Mouse (Mus musculus) lung, postnatal 0 days (tissue): ENCODE measurements around the gene Cd52. TPM values are rescaled to one million over a fixed set of nuclear protein-coding genes. Genes with fewer than 3 reads are reported as not detected.

Experiments used
- ATAC-seq: fragments of 200-750 bp; cut with Nextera tagmentation; 2 replicates; pipeline ENCODE4 v1.8.0; 2017; ENCODE audit warnings: moderate library complexity
- DNase-seq: peaks from one replicate; pipeline ENCODE4 v3.0.0-alpha.2; 2016; ENCODE audit warnings: low spot score
- H3K27ac ChIP-seq: fragments of 300-500 bp; sonication (generic); 2 replicates; pipeline ENCODE4 v1.5.1; 2014; ENCODE audit warnings: antibody characterized with exemption, mild to moderate bottlenecking, low read length, mixed read lengths
- H3K27me3 ChIP-seq: fragments of 300-500 bp; sonication (generic); replicated peaks from 2 replicates; pipeline ENCODE4 v1.6.1; 2014; ENCODE audit warnings: low read length, mixed read lengths; ENCODE audit not compliant: insufficient read depth
- H3K36me3 ChIP-seq: fragments of 300-500 bp; sonication (generic); 2 replicates; pipeline ENCODE4 v1.6.1; 2014; ENCODE audit warnings: low read length, mixed read lengths; ENCODE audit not compliant: insufficient read depth
- H3K4me1 ChIP-seq: fragments of 300-500 bp; sonication (generic); 2 replicates; pipeline ENCODE4 v1.6.1; 2014; ENCODE audit warnings: antibody characterized with exemption, low read depth, low read length, mixed read lengths; ENCODE audit not compliant: insufficient read depth
- H3K4me2 ChIP-seq: fragments of 300-500 bp; sonication (generic); replicated peaks from 2 replicates; pipeline ENCODE4 v1.6.1; 2014; ENCODE audit warnings: low read depth, mild to moderate bottlenecking, low read length, moderate library complexity, mixed read lengths
- H3K4me3 ChIP-seq: fragments of 300-500 bp; sonication (generic); 2 replicates; pipeline ENCODE4 v1.5.1; 2014; ENCODE audit warnings: low read depth, low read length
- H3K9ac ChIP-seq: fragments of 300-500 bp; sonication (generic); replicated peaks from 2 replicates; pipeline ENCODE4 v1.6.1; 2014; ENCODE audit warnings: low read depth, mild to moderate bottlenecking
- H3K9me3 ChIP-seq: fragments of 300-500 bp; sonication (generic); 2 replicates; pipeline ENCODE4 v1.6.1; 2016; ENCODE audit warnings: low read length, mixed read lengths
- CTCF ChIP-seq: IDR thresholded peaks from 2 replicates; pipeline ENCODE4 v1.5.1; 2016; ENCODE audit warnings: antibody characterized with exemption, mild to moderate bottlenecking
- EP300 ChIP-seq: IDR thresholded peaks from 2 replicates; pipeline ENCODE4 v1.6.1; 2016; ENCODE audit warnings: antibody characterized with exemption, mild to moderate bottlenecking, control low read depth
- WGBS: fragments of 180-500 bp; shearing (Covaris S2); extraction: QIAGEN DNeasy Blood & Tissue Kit; methylation state at CpG from one replicate; pipeline ENCODE4 v1.1.7; 2014; 5-methylcytosine and 5-hydroxymethylcytosine counted together
- polyA plus RNA-seq: library from polyadenylated mRNA; unstranded; fragments of >200 nt; fragmentation: Nextera tagmentation; extraction: Ambion mirVana; gene quantifications from 2 replicates; pipeline ENCODE4 v1.2.1, GENCODE M21; 2015

Cd52 gene
- polyA plus RNA-seq, 1 experiment from 2014 or later: 65.9 TPM

GRCm38 (mm10) chr4:134051912-134052311 is 43.0 kb downstream of the Cd52 start:
- H3K4me2 ChIP-seq: no peak overlapping the region
- WGBS: 75% methylated on average over 5 of the region's 5 CpGs
- no peaks in the 10 kb centered on the region for H3K36me3 ChIP-seq
- H3K27ac ChIP-seq: no peak overlapping the region
- no peaks in the 10 kb centered on the region for H3K9me3 ChIP-seq
- DNase-seq (no peak), ATAC-seq (no peak)
- no peak for TF ChIP-seq EP300
- no peak for TF ChIP-seq CTCF
- no peaks in the 10 kb centered on the region for H3K27me3 ChIP-seq
- H3K4me3 ChIP-seq: no peak overlapping the region
- no peaks in the 10 kb centered on the region for H3K4me1 ChIP-seq
- H3K9ac ChIP-seq: no peak overlapping the region

DNA sequence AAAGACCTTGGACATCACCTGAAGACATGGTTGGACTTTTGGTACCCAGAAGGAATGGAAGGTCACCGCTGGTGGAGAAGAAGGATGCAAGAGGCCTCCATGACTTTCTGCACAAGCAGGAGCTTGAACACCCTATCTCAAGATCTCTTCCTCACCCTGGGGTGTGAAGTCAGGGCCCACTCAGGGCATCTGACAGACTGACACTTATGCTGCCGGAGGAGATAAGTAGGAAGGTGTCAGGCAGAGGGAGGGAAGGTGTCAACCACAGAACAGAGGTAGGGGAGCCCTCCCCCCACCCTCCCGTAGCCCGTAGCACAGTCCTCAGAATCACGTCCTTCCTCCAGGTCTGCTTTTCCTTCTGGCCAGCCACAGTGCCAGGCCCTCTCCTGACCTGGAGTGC is 47.2 kb downstream of the Cd52 start:
- H3K27ac ChIP-seq: no peak overlapping the region
- ATAC-seq (no peak), DNase-seq (no peak)
- no peak overlapping the region for H3K4me3 ChIP-seq
- no peaks in the 10 kb centered on the region for H3K9me3 ChIP-seq
- no peak overlapping the region for H3K4me2 ChIP-seq
- WGBS: 70% methylated on average over 4 of the region's 5 CpGs
- no peaks in the 10 kb centered on the region for H3K4me1 ChIP-seq
- TF ChIP-seq EP300: no peak
- no peaks in the 10 kb centered on the region for H3K36me3 ChIP-seq
- no peaks in the 10 kb centered on the region for H3K27me3 ChIP-seq
- H3K9ac ChIP-seq: no peak overlapping the region

DNA sequence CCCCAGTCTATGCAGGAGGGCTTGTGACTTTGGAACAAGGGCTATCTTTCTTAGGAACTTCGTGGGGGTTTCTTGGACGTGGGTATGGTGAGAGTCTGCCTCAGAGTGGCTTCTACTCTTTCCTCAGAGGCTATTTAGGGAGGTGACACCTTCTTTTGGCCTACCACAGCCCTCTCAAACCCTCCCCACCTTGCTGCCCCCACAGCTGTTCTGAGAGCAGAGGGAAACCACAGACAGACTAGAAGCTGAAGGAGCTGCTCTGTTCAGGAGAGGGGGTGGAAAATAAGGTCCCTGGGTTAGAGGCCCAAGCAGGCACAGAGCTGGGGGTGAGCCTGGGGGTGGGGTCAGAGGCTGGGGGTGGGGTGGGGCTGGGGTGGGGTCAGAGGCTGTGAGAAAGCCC is 51.8 kb downstream of the Cd52 start:
- Histone ChIP-seq H3K36me3 (no peaks in the 10 kb centered on the region), H3K27ac (no peak overlapping the region), H3K4me3 (no peak overlapping the region), H3K27me3 (no peaks in the 10 kb centered on the region), H3K9me3 (no peaks in the 10 kb centered on the region), H3K4me2 (no peak overlapping the region), H3K9ac (no peak overlapping the region), H3K4me1 (no peaks in the 10 kb centered on the region)
- ATAC-seq (no peak), DNase-seq (no peak)
- TF ChIP-seq EP300 (no peak), CTCF (no peak)
- 49% methylated on average over 2 of the region's 2 CpGs for WGBS

- Histone ChIP-seq H3K4me3 (no peak overlapping the region), H3K27me3 (no peaks in the 10 kb centered on the region), H3K9ac (no peak overlapping the region), H3K4me1 (no peaks in the 10 kb centered on the region), H3K4me2 (no peak overlapping the region), H3K27ac (no peak overlapping the region), H3K9me3 (no peaks in the 10 kb centered on the region), H3K36me3 (no peaks in the 10 kb centered on the region)
- TF ChIP-seq EP300 (no peak), CTCF (no peak)
- 20% methylated on average over 9 of the region's 9 CpGs for WGBS
- ATAC-seq: no peak
- DNase-seq: peak; percentile 64
Measured at GRCm38 (mm10) chr4:134041317-134042123, 53.4 kb downstream of the Cd52 start.

- no peak overlapping the region for H3K4me2 ChIP-seq
Measured at GRCm38 (mm10) chr4:134035953-134036352, 58.9 kb downstream of the Cd52 start.

More at GRCm38 (mm10) chr4:134035953-134036352, 58.9 kb downstream of the Cd52 start:
- Histone ChIP-seq H3K4me3 (no peak overlapping the region), H3K9me3 (no peaks in the 10 kb centered on the region), H3K27me3 (no peaks in the 10 kb centered on the region), H3K36me3 (no peaks in the 10 kb centered on the region), H3K27ac (no peak overlapping the region), H3K9ac (no peak overlapping the region), H3K4me1 (no peaks in the 10 kb centered on the region)
- DNase-seq (peak; percentile 80), ATAC-seq (peak; percentile 49)
- TF ChIP-seq EP300 (no peak), CTCF (peak; percentile 95)
- 4% methylated on average over 16 of the region's 16 CpGs for WGBS

Other genes with a start within 250 kb of the Cd52 start
- 36.2 and 38.0 TPM in 2 replicates for gene Rps6ka1, start 207.3 kb downstream of the Cd52 start, polyA plus RNA-seq
- gene Hmgn2, start 126.4 kb downstream of the Cd52 start, polyA plus RNA-seq: 456 and 496 TPM in 2 replicates
- 23.8 and 25.1 TPM in 2 replicates for gene Dhdds, start 94.2 kb downstream of the Cd52 start, polyA plus RNA-seq
- 0.19 TPM in 1 of 2 replicates, not detected in the other for gene Lin28a, start 76.2 kb downstream of the Cd52 start, polyA plus RNA-seq
- gene Zfp683, start 41.2 kb downstream of the Cd52 start, polyA plus RNA-seq: not detected in 2 replicates
- gene Crybg2, start 34.3 kb downstream of the Cd52 start, polyA plus RNA-seq: 2.8 and 3.1 TPM in 2 replicates
- gene Ubxn11, start 7.5 kb upstream of the Cd52 start, polyA plus RNA-seq: 10.3 and 11.3 TPM in 2 replicates
- 476 and 513 TPM in 2 replicates for gene Sh3bgrl3, start 33.7 kb upstream of the Cd52 start, polyA plus RNA-seq
- 36.6 and 74.1 TPM in 2 replicates for gene Cep85, start 92.0 kb upstream of the Cd52 start, polyA plus RNA-seq
- gene Gm7534, start 107.9 kb upstream of the Cd52 start, polyA plus RNA-seq: not detected in 2 replicates
- 0.25 and 0.33 TPM in 2 replicates for gene Catsper4, start 132.3 kb upstream of the Cd52 start, polyA plus RNA-seq
- 11.9 and 13.0 TPM in 2 replicates for gene Cnksr1, start 143.3 kb upstream of the Cd52 start, polyA plus RNA-seq
- 0.31 TPM in 1 of 2 replicates, not detected in the other for gene E130218I03Rik, start 148.6 kb upstream of the Cd52 start, polyA plus RNA-seq
- 9.0 and 9.2 TPM in 2 replicates for gene Zfp593, start 150.5 kb upstream of the Cd52 start, polyA plus RNA-seq
- not detected in 2 replicates for gene Gm30191, start 151.9 kb upstream of the Cd52 start, polyA plus RNA-seq
- 23.6 and 24.5 TPM in 2 replicates for gene Grrp1, start 159.0 kb upstream of the Cd52 start, polyA plus RNA-seq
- gene Pdik1l, start 192.8 kb upstream of the Cd52 start, polyA plus RNA-seq: 9.9 and 10.0 TPM in 2 replicates
- gene Trim63, start 220.0 kb upstream of the Cd52 start, polyA plus RNA-seq: 0.75 and 1.3 TPM in 2 replicates
- 0.79 and 1.1 TPM in 2 replicates for gene Slc30a2, start 248.1 kb upstream of the Cd52 start, polyA plus RNA-seq